Mouse (Mus musculus): Measurements from ENCODE around the gene Spop. TPM values are rescaled to one million over a fixed set of nuclear protein-coding genes. Genes with fewer than 3 reads are reported as not detected.
A peak's percentile ranks its signal among the peaks of the same experiment; 100 is the strongest.

The Spop gene
- 138 and 161 TPM in 2 replicates for polyA plus RNA-seq (2014; fragmentation: Nextera tagmentation; extraction: Ambion mirVana)

DNA sequence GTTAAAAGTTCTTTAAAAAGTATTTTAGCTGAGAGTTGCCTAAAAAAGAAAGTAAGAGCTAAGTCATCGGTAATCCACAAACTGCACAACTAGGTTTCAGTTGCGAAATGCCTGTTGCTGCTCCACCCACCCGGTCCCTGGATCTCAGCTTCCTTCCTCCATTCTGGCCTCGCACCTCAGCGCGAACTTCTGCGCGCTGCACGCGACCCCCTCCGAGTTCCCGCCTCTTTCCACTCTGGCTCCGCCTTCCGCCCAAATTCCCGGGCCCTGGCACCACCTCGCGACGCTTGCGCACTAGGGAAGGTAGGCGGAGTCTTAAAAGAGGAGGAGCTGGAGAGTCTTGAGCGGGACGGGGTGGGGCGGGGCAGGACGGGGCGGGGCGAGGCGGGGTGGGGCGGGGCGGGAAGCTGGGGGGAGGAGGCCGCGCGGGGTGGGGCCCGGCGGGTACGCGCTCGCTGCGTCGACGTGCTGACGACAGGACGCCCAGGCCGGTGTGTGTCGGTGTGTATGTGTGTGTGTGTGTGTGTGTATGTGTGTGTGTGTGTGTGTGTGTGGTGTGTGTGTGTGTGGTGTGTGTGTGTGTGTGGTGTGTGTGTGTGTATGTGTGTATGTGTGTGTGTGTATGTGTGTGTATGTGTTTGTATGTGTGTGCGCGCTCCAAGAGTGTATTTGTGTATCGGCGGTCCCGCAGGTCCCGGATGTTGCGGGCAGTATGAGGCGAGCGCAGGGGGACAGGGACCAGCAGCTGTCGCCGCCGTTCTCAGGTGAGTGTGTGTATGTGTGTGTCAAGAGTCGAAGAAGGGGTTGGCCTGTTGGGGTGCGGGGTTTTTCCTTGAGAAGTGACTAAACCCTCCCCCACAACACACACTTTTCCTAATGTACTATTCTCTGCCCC is at the start of gene Spop:
TSS of gene Spop (plus strand) at position 440 of the 895 bp plus-strand sequence.
- Histone ChIP-seq H3K9me3 (ENCODE audit: control insufficient read depth, low read length) (no peaks in the 10 kb centered on the region), H3K27ac (replicated peaks; ENCODE audit: low read depth, low read length) (peak within 1 kb of the TSS; percentile 97), H3K9ac (replicated peaks; ENCODE audit: low read length) (peak within 1 kb of the TSS; percentile 66), H3K4me3 (replicated peaks; ENCODE audit: low read depth, low read length) (peak within 1 kb of the TSS; percentile 57), H3K27me3 (ENCODE audit: control insufficient read depth, insufficient read depth, low read length) (no peaks in the 10 kb centered on the region), H3K4me1 (ENCODE audit: control insufficient read depth, insufficient read depth, low read length) (peaks cover 28% of the 10 kb centered on the region), H3K4me2 (ENCODE audit: low read length) (peak within 1 kb of the TSS; percentile 82), H3K36me3 (ENCODE audit: control insufficient read depth, insufficient read depth, low read length) (no peaks in the 10 kb centered on the region)
- 2% methylated on average over 57 of the region's 58 CpGs for WGBS
- ATAC-seq (ENCODE audit: low FRiP score, low TSS enrichment) (peak; percentile 85), DNase-seq (peak; percentile 94)

DNA sequence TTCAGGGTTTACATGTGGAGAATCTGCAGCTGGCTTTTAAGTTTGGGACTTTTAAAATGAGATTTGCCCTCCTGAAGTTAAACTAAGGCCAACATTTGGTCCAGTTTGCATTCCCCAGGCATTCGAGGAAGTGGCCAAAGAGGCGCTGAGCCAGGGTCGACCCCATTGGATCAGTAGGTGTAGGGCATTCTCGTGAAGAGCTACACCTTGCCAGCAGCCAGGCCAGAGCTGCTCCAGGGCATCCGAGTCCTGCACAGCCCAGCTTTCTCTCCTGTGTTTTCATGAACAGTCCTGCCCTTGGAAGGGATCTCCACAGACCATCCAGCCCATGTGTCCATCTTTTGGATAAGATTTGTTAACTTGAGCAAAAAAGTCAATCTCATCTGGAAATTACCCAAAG is 49.5 kb upstream of the Spop start:
- 79% methylated on average over 5 of the region's 5 CpGs for WGBS
- DNase-seq (no peak), ATAC-seq (ENCODE audit: low FRiP score, low TSS enrichment) (no peak)
- H3K27ac ChIP-seq (replicated peaks; ENCODE audit: low read depth, low read length), result no peak overlapping the region
- H3K4me1 ChIP-seq (ENCODE audit: control insufficient read depth, insufficient read depth, low read length), result no peaks in the 10 kb centered on the region
- H3K9ac ChIP-seq (replicated peaks; ENCODE audit: low read length), result no peak overlapping the region
- no peak overlapping the region for H3K4me2 ChIP-seq (ENCODE audit: low read length)
- no peak overlapping the region for H3K4me3 ChIP-seq (replicated peaks; ENCODE audit: low read depth, low read length)
- H3K27me3 ChIP-seq (ENCODE audit: control insufficient read depth, insufficient read depth, low read length), result no peaks in the 10 kb centered on the region
- H3K36me3 ChIP-seq (ENCODE audit: control insufficient read depth, insufficient read depth, low read length), result no peaks in the 10 kb centered on the region
- no peaks in the 10 kb centered on the region for H3K9me3 ChIP-seq (ENCODE audit: control insufficient read depth, low read length)

DNA sequence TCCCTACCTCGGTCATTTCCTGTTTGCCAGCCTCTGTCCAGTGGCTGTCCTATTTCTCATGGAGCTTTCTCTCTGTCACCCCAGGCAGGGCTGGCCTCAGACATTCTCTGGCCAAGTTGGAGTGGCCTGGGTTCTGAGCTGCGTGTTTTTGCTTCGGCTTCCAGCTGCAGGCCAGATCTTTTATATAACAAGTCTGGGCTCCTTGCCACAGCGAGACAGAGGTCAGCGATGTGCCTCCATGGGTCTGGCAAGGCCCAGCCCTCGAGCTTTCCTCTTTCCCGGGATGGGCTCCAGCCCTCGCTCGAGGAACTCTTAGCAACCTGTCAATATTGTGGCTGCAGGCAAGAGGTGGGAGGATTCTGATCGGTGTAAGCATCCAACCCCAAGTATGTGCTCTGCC is 48.3 kb upstream of the Spop start:
- Histone ChIP-seq H3K4me2 (ENCODE audit: low read length) (no peak overlapping the region), H3K27ac (replicated peaks; ENCODE audit: low read depth, low read length) (no peak overlapping the region)
- peak; percentile 11 for DNase-seq

DNA sequence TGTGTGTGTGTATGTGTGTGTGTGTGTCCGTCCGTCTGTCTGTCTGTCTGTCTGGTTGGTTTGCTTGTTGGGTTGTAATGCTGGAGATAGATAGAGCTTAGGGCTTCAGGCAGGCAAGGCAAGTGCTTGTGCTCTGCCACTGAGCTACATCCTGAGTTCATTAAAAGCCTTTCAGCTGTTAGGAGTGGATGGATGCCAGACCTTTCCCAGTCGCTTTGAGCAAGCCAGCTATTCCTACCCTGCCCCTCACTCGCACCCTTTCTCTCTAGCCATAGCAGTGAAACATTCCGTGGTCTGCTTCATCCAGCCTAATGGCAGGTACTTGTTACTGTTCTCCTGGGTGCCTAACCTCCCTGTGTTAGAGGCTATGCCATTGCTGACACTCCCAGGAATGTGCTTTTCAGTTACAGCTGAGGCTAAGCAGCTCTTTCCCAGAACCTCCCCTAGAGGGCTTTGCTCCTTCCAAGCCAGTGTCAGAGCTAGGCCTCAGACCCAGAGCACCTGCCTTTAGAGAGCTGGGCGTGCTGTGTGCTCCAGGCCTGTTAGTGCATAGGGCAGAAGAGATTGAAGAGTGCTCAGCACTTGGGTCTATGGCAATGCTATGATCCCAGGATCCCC is 47.5 kb upstream of the Spop start:
- ATAC-seq (ENCODE audit: low FRiP score, low TSS enrichment) (no peak), DNase-seq (no peak)
- no peak overlapping the region for H3K4me3 ChIP-seq (replicated peaks; ENCODE audit: low read depth, low read length)
- no peak overlapping the region for H3K27ac ChIP-seq (replicated peaks; ENCODE audit: low read depth, low read length)
- H3K4me1 ChIP-seq (ENCODE audit: control insufficient read depth, insufficient read depth, low read length), result no peaks in the 10 kb centered on the region
- H3K27me3 ChIP-seq (ENCODE audit: control insufficient read depth, insufficient read depth, low read length), result no peaks in the 10 kb centered on the region
- 79% methylated on average over 6 of the region's 6 CpGs for WGBS
- H3K9ac ChIP-seq (replicated peaks; ENCODE audit: low read length), result no peak overlapping the region
- H3K36me3 ChIP-seq (ENCODE audit: control insufficient read depth, insufficient read depth, low read length), result no peaks in the 10 kb centered on the region
- H3K9me3 ChIP-seq (ENCODE audit: control insufficient read depth, low read length), result no peaks in the 10 kb centered on the region
- no peak overlapping the region for H3K4me2 ChIP-seq (ENCODE audit: low read length)

More for the DNA sequence above, 48.3 kb upstream of the Spop start:
- Histone ChIP-seq H3K9ac (replicated peaks; ENCODE audit: low read length) (no peak overlapping the region), H3K9me3 (ENCODE audit: control insufficient read depth, low read length) (no peaks in the 10 kb centered on the region), H3K27me3 (ENCODE audit: control insufficient read depth, insufficient read depth, low read length) (no peaks in the 10 kb centered on the region), H3K4me3 (replicated peaks; ENCODE audit: low read depth, low read length) (no peak overlapping the region), H3K4me1 (ENCODE audit: control insufficient read depth, insufficient read depth, low read length) (no peaks in the 10 kb centered on the region), H3K36me3 (ENCODE audit: control insufficient read depth, insufficient read depth, low read length) (no peaks in the 10 kb centered on the region)
- no peak for ATAC-seq (ENCODE audit: low FRiP score, low TSS enrichment)
- whole genome bisulfite sequencing, result 85% methylated on average over 10 of the region's 10 CpGs

DNA sequence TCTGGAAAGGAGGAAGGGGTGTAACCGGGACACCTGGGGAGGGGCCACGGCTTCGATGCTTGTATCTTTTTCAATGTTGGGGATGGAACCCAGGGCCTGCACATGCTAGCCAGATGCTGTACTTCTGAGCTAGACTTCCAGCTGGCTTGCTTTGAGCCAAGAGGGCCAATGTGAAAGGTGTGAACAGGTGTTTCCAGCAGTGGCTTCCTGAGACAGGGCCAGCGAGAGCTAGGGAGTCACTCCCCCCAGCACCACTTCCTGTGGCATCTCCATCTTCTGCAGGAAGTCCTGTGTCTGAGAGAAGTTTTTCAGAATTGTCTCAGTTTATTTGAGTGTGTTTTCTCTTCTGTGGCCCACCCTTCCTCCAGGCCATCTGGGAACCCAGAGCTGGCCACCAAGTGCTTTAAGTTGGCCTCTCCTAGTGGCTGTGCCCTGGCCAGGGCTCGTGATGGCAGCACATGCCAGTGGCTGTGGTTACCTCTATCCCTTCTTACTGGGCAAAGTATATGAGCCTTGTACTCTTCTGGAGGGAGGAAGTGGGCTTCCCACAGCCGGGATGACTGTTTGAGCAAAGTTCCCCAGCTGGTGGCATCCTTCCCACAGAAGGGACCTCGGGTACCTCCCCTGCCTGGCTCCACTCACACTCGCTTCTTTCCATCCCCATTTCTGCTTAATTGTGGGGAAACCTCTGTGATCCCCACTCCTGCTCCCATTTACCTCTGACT is 46.7 kb upstream of the Spop start:
- Histone ChIP-seq H3K27me3 (ENCODE audit: control insufficient read depth, insufficient read depth, low read length) (no peaks in the 10 kb centered on the region), H3K27ac (replicated peaks; ENCODE audit: low read depth, low read length) (no peak overlapping the region), H3K4me2 (ENCODE audit: low read length) (no peak overlapping the region), H3K36me3 (ENCODE audit: control insufficient read depth, insufficient read depth, low read length) (no peaks in the 10 kb centered on the region), H3K9ac (replicated peaks; ENCODE audit: low read length) (no peak overlapping the region), H3K4me1 (ENCODE audit: control insufficient read depth, insufficient read depth, low read length) (no peaks in the 10 kb centered on the region), H3K4me3 (replicated peaks; ENCODE audit: low read depth, low read length) (no peak overlapping the region), H3K9me3 (ENCODE audit: control insufficient read depth, low read length) (no peaks in the 10 kb centered on the region)
- ATAC-seq (ENCODE audit: low FRiP score, low TSS enrichment), result no peak
- DNase-seq, result no peak
- 85% methylated on average over 8 of the region's 8 CpGs for WGBS

DNA sequence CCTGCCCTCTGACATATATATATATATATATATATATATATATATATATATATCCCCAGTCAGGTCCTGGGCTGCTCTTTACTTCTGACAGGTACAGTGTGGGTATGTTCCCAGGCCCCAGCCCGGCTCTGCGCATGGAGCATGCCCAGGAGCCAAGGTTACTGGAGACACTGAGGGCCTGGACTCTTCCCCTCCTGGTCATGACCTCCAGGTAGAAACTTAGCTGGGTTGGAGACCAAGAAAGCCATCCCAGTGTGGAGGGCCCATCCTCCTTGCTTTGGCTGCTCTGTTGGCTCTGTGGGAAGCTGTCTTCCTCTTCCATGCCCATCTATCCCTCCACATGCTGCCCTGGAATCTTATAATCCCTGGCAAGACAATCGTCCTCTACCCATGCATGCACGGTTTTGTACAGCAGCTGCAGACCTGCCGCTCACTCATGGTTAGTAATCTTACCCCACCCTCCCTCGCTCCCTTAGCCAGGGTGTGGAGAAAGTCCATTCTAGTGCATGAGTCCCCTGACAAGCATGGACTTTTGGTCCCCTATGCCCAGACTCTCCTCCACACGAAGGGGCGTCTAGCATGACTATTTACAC is 45.6 kb upstream of the Spop start:
- 84% methylated on average over 8 of the region's 8 CpGs for WGBS
- H3K4me2 ChIP-seq (ENCODE audit: low read length), result no peak overlapping the region
- no peaks in the 10 kb centered on the region for H3K36me3 ChIP-seq (ENCODE audit: control insufficient read depth, insufficient read depth, low read length)
- no peaks in the 10 kb centered on the region for H3K4me1 ChIP-seq (ENCODE audit: control insufficient read depth, insufficient read depth, low read length)
- H3K9ac ChIP-seq (replicated peaks; ENCODE audit: low read length), result no peak overlapping the region
- no peak overlapping the region for H3K27ac ChIP-seq (replicated peaks; ENCODE audit: low read depth, low read length)
- no peaks in the 10 kb centered on the region for H3K27me3 ChIP-seq (ENCODE audit: control insufficient read depth, insufficient read depth, low read length)
- no peak overlapping the region for H3K4me3 ChIP-seq (replicated peaks; ENCODE audit: low read depth, low read length)
- no peaks in the 10 kb centered on the region for H3K9me3 ChIP-seq (ENCODE audit: control insufficient read depth, low read length)
- ATAC-seq (ENCODE audit: low FRiP score, low TSS enrichment) (no peak), DNase-seq (no peak)

DNA sequence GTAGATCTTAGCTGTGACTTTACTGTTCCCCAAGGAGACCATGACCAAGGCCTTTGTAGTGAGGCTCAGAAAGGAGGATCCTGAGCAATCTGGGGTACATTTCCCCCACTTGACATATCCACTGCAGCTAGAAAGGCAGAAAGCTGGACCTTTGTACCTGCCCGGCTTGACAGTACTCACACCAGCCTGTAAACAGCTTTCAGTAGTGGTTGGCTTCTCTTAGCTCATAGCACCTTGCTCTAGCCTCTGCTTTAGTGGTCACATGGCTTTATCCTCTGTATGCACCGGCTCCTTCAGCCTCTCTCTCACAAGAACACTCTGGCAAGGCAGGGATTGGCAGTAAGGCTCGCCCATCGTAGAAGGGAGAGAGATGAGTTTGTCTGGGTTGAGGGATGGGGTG is 45.0 kb upstream of the Spop start:
- H3K9ac ChIP-seq (replicated peaks; ENCODE audit: low read length), result no peak overlapping the region
- no peak overlapping the region for H3K27ac ChIP-seq (replicated peaks; ENCODE audit: low read depth, low read length)
- H3K27me3 ChIP-seq (ENCODE audit: control insufficient read depth, insufficient read depth, low read length), result no peaks in the 10 kb centered on the region
- 90% methylated on average over 4 of the region's 4 CpGs for WGBS
- no peaks in the 10 kb centered on the region for H3K36me3 ChIP-seq (ENCODE audit: control insufficient read depth, insufficient read depth, low read length)
- ATAC-seq (ENCODE audit: low FRiP score, low TSS enrichment), result no peak
- DNase-seq, result no peak
- no peak overlapping the region for H3K4me2 ChIP-seq (ENCODE audit: low read length)
- no peaks in the 10 kb centered on the region for H3K9me3 ChIP-seq (ENCODE audit: control insufficient read depth, low read length)
- H3K4me3 ChIP-seq (replicated peaks; ENCODE audit: low read depth, low read length), result no peak overlapping the region
- no peaks in the 10 kb centered on the region for H3K4me1 ChIP-seq (ENCODE audit: control insufficient read depth, insufficient read depth, low read length)

Data from midbrain, embryonic 14.5 days (tissue).